Mouse (Mus musculus) testis, adult 2 months (tissue): ENCODE measurements around the gene Slc41a1. TPM values are rescaled to one million over a fixed set of nuclear protein-coding genes. Genes with fewer than 3 reads are reported as not detected.

ENCODE experiments used
- H3K27ac ChIP-seq: fragments of 200-500 bp; 2 replicates; pipeline ENCODE4 v1.5.1; 2012; ENCODE audit warnings: low read depth, low read length; ENCODE audit not compliant: control insufficient read depth, insufficient read depth
- H3K27me3 ChIP-seq: fragments of 200-500 bp; 2 replicates; pipeline ENCODE4 v1.6.1; 2012; ENCODE audit warnings: mild to moderate bottlenecking, low read length, moderate library complexity; ENCODE audit not compliant: control insufficient read depth, insufficient read depth
- H3K36me3 ChIP-seq: fragments of 200-500 bp; 2 replicates; pipeline ENCODE4 v1.6.1; 2012; ENCODE audit warnings: mild to moderate bottlenecking, low read length; ENCODE audit not compliant: control insufficient read depth, insufficient read depth
- H3K4me1 ChIP-seq: fragments of 200-500 bp; 2 replicates; pipeline ENCODE4 v1.6.1; 2012; ENCODE audit warnings: low read length; ENCODE audit not compliant: control insufficient read depth, insufficient read depth
- H3K4me3 ChIP-seq: fragments of 200-500 bp; 2 replicates; pipeline ENCODE4 v1.5.1; 2012; ENCODE audit warnings: low read depth, mild to moderate bottlenecking, low read length, moderate library complexity, mixed read lengths; ENCODE audit not compliant: control insufficient read depth
- CTCF ChIP-seq: fragments of 200-500 bp; IDR thresholded peaks from 2 replicates; pipeline ENCODE4 v1.5.1; 2012; ENCODE audit warnings: low read depth, mild to moderate bottlenecking, inconsistent platforms, low read length, moderate library complexity; ENCODE audit not compliant: control insufficient read depth, insufficient read depth, insufficient replicate concordance
- POLR2A ChIP-seq: fragments of 200-500 bp; IDR thresholded peaks from 2 replicates; pipeline ENCODE4 v1.6.1; 2012; ENCODE audit warnings: low read depth, mild to moderate bottlenecking, inconsistent platforms, low read length, moderate library complexity; ENCODE audit not compliant: control insufficient read depth
- polyA plus RNA-seq: library from polyadenylated mRNA; depleted of rRNA; stranded (reverse); fragments of >200 nt; gene quantifications from 2 replicates; pipeline ENCODE4 v1.2.3, GENCODE M21; 2012

Slc41a1 gene
- polyA plus RNA-seq, 1 experiment, result 18.8 TPM

GRCm38 (mm10) chr1:131820887-131821328, 6.4 kb upstream of the Slc41a1 start:
- Histone ChIP-seq H3K27ac (peak overlapping the region; percentile 69; the same call in 1 of the 2 replicates), H3K27me3 (no peaks in the 10 kb centered on the region), H3K4me1 (no peaks in the 10 kb centered on the region), H3K36me3 (no peaks in the 10 kb centered on the region), H3K4me3 (no peak overlapping the region)
- TF ChIP-seq POLR2A (no peak), CTCF (no peak)

- Histone ChIP-seq H3K36me3 (no peaks in the 10 kb centered on the region), H3K27me3 (no peaks in the 10 kb centered on the region), H3K27ac (no peak overlapping the region), H3K4me3 (no peak overlapping the region), H3K4me1 (peaks cover 4% of the 10 kb centered on the region)
- TF ChIP-seq POLR2A, result no peak
- TF ChIP-seq CTCF, result no peak
Observed at GRCm38 (mm10) chr1:131822292-131822691, 5.0 kb upstream of the Slc41a1 start.

DNA sequence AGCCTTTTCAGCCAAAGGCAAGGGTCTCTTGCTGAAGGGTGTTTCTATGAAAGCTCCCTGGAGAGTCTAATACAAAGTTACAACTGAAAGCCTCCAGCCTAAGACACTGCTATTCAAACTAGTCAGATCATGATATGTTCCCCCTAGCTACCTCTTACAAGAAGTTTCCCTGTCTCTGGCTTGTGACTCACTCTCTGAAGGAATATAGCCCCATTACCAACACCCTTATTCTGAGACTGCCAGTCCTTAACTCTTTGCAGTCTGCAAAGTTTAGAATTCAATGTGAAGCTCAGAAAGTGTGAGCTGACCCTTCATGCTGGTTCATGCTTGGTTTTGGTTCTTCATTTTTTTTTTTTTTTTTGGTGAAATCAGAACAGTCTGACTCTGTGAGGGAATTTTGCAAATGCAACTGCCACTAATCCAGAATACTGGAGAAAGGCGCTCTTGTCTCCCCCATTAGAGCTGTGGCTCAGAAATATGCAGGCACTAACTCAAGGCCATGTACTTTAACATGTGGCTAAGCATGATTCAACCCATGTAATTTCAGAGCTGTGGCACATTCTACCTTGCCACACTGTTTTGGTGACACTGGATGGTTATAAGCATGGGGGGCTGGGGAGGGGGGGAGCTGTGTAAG, 4.3 kb upstream of the Slc41a1 start:
- Histone ChIP-seq H3K27ac (no peak overlapping the region), H3K4me3 (no peak overlapping the region), H3K36me3 (no peaks in the 10 kb centered on the region), H3K27me3 (no peaks in the 10 kb centered on the region), H3K4me1 (peaks cover 6% of the 10 kb centered on the region)
- no peak for TF ChIP-seq POLR2A
- TF ChIP-seq CTCF, result no peak

DNA sequence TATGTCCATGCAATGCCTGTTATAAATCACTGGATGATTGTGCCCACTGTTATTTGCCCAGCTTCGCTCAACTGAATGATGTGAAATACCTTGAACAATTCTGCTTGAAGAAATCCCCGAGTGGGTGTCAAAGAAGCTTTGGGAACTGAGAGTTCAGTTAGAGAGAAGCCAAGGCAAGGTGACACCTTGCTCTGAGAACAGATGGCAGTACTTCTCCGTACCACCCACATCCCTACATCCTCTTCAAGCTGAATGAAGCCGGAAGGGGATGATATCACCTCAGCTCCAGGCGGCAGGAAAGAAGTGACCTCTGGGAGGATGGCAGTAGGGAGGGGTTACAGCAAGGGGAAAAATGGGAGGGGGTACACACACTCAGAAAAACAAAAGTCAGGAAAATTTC, 3.7 kb upstream of the Slc41a1 start:
- H3K27me3 ChIP-seq, result no peaks in the 10 kb centered on the region
- no peaks in the 10 kb centered on the region for H3K36me3 ChIP-seq
- H3K4me1 ChIP-seq, result peaks cover 8% of the 10 kb centered on the region
- no peak overlapping the region for H3K4me3 ChIP-seq
- no peak overlapping the region for H3K27ac ChIP-seq
- TF ChIP-seq CTCF (no peak), POLR2A (no peak)

GRCm38 (mm10) chr1:131824528-131825181, 2.6 kb upstream of the Slc41a1 start:
- TF ChIP-seq POLR2A (no peak), CTCF (no peak)
- no peak overlapping the region for H3K4me3 ChIP-seq
- H3K27ac ChIP-seq, result no peak overlapping the region
- no peaks in the 10 kb centered on the region for H3K27me3 ChIP-seq
- H3K4me1 ChIP-seq, result peaks cover 12% of the 10 kb centered on the region
- no peaks in the 10 kb centered on the region for H3K36me3 ChIP-seq

DNA sequence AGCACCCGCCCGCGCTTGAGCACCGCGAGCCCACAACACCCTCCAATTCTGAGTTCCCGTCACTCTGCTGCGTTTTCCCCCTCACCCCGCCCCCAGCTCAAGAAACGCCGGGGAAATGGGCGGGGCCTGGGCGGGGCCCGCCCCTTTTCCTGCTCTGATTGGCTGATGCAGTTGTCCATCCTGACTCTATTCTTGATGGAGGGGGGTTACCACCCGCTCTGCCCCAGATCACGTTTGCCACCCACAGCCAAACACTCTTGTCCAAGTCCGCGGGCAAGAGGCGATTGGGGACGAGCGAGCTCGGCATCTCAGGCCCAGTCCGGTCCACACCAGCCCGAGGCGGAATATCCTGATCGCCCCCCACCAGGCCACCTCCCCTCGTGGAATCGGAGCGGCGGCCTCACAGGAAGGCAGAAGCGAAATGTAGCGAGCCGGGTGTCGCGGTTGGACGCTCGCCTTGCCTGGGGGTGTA, 530 bp downstream of the Slc41a1 start:
- TF ChIP-seq POLR2A (peak; percentile 75; the same call in 1 of the 2 replicates), CTCF (no peak)
- no peaks in the 10 kb centered on the region for H3K27me3 ChIP-seq
- peaks cover 15% of the 10 kb centered on the region for H3K4me1 ChIP-seq
- no peaks in the 10 kb centered on the region for H3K36me3 ChIP-seq
- H3K4me3 ChIP-seq, result peak overlapping the region; percentile 97
- H3K27ac ChIP-seq, result peak overlapping the region; percentile 81

- Histone ChIP-seq H3K4me1 (peaks cover 15% of the 10 kb centered on the region), H3K27ac (peak overlapping the region; percentile 81), H3K36me3 (no peaks in the 10 kb centered on the region), H3K4me3 (peak overlapping the region; percentile 97), H3K27me3 (no peaks in the 10 kb centered on the region)
- TF ChIP-seq POLR2A (0 out of 2 replicates have a peak, but pooled peaks have one; percentile 13), CTCF (no peak)
Observed at GRCm38 (mm10) chr1:131828297-131829126, 1.2 kb downstream of the Slc41a1 start.
